Mouse (Mus musculus): ENCODE measurements around the gene Med15. TPM values are rescaled to one million over a fixed set of nuclear protein-coding genes. Genes with fewer than 3 reads are reported as not detected.
"Not testable (repeated sequence)": the region's sequence is repeated elsewhere in the genome, so short reads cannot be mapped to it uniquely, and the experiment has no call there.

Gene Med15
- total RNA-seq, 2 experiments from 2014 or later: 76.7 to 81.8 TPM

GRCm38 (mm10) chr16:17753686-17754085 is 21.0 kb upstream of the Med15 start:
- Histone ChIP-seq H3K4me3 (no peak overlapping the region), H3K27ac (no peak overlapping the region)
- TF ChIP-seq CTCF (conservative IDR thresholded peaks at IDR 0.05): no peak
- DNase-seq (ENCODE audit: low spot score in 2 of 2): no peak

GRCm38 (mm10) chr16:17753001-17753400 is 20.3 kb upstream of the Med15 start:
- TF ChIP-seq CTCF (conservative IDR thresholded peaks at IDR 0.05): no peak
- DNase-seq (ENCODE audit: low spot score in 2 of 2): no peak
- no peak overlapping the region for H3K4me3 ChIP-seq
- H3K27ac ChIP-seq: no peak overlapping the region

GRCm38 (mm10) chr16:17745067-17745466 is 12.4 kb upstream of the Med15 start:
- no peak overlapping the region for H3K27ac ChIP-seq
- TF ChIP-seq CTCF (conservative IDR thresholded peaks at IDR 0.05): no peak
- no peak overlapping the region for H3K4me3 ChIP-seq
- DNase-seq (ENCODE audit: low spot score in 2 of 2): no peak

- DNase-seq (ENCODE audit: low spot score in 2 of 2): peak in 1 of 2 experiments; percentile 23
- TF ChIP-seq CTCF (conservative IDR thresholded peaks at IDR 0.05): peak; percentile 83
- Histone ChIP-seq H3K27ac (no peak overlapping the region), H3K4me3 (no peak overlapping the region)
Measured at GRCm38 (mm10) chr16:17744536-17744935, 11.8 kb upstream of the Med15 start.

- Histone ChIP-seq H3K27ac (no peak overlapping the region), H3K4me3 (no peak overlapping the region)
- DNase-seq (ENCODE audit: low spot score in 2 of 2): no peak
- TF ChIP-seq CTCF (conservative IDR thresholded peaks at IDR 0.05): peak; percentile 41
Measured at GRCm38 (mm10) chr16:17743279-17743678, 10.6 kb upstream of the Med15 start.

- Histone ChIP-seq H3K4me3 (no peak overlapping the region), H3K27ac (no peak overlapping the region)
- no peak for DNase-seq (ENCODE audit: low spot score in 2 of 2)
- TF ChIP-seq CTCF (conservative IDR thresholded peaks at IDR 0.05): no peak
Measured at GRCm38 (mm10) chr16:17742810-17743209, 10.1 kb upstream of the Med15 start.

GRCm38 (mm10) chr16:17740080-17740479 is 7.4 kb upstream of the Med15 start:
- Histone ChIP-seq H3K27ac (no peak overlapping the region), H3K4me3 (no peak overlapping the region)
- no peak for TF ChIP-seq CTCF (conservative IDR thresholded peaks at IDR 0.05)
- no peak for DNase-seq (ENCODE audit: low spot score in 2 of 2)

DNA sequence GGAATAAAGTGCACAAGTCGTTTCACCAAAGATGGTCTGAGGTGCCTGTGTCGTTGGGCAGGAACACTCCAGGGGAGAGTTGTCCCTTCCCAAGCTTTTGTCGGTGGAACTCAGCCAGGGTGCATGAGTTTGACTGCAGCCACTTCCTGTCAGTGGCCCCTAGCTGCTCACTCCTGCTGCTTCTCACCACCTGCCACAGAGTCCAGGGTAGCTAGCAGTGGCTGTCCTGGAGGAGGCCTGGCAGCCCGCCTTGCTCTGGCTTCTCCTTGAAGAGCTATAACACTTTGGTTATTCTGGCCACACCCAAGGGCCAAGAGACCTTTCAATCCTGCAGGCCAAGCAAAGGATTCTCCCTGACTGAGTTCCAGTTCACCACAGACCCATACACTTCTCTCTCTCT is 3.5 kb upstream of the Med15 start:
- no peak for TF ChIP-seq CTCF (conservative IDR thresholded peaks at IDR 0.05)
- no peak overlapping the region for H3K27ac ChIP-seq
- H3K4me3 ChIP-seq: no peak overlapping the region
- no peak for DNase-seq (ENCODE audit: low spot score in 2 of 2)

DNA sequence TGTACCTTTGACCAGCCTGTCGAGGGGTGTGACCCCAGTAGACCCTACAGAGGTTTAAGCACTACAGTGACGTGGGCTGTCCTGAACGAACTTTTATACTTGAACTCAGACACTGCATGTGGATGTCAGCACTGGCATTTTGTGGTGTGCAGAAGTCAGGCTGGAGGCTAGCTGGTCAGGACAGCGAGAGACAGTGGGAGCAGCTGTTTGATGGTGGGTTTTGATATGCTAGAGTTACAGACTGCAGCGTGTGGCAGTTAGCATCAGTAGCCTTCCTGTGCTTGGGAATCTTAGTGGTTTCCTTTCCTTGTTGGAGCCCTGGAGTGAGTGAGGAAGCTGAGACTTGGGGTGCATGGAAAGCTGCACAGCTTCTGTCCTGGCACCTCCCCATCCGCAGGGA is 2.2 kb upstream of the Med15 start:
- H3K27ac ChIP-seq; H3K4me3 ChIP-seq; DNase-seq (ENCODE audit: low spot score in 2 of 2): not testable (repeated sequence)

GRCm38 (mm10) chr16:17733646-17734045 is 955 bp upstream of the Med15 start:
- no peak overlapping the region for H3K4me3 ChIP-seq

DNA sequence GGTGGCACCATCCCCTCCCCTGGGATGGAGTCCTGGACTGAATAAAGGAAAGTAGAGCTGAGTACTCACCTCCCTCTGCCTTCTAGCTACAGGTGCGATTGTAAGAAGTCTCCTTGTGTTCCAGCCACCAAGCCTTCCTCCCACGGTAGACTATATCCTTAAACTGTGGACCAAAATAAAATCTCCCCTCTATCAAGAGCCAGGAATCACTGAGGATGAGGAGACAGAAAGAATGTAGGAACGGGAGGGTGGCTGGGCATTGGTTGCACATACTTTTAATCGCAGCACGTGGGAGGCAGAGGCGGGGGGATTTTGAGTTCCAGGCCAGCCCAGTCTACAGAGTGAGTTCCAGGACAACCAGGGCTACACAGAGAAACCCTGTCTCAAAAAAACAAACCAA is 260 bp downstream of the Med15 start:
- no peak for TF ChIP-seq CTCF (conservative IDR thresholded peaks at IDR 0.05)
- no peak overlapping the region for H3K27ac ChIP-seq
- no peak overlapping the region for H3K4me3 ChIP-seq
- DNase-seq (ENCODE audit: low spot score in 2 of 2): no peak

More at GRCm38 (mm10) chr16:17733646-17734045, 955 bp upstream of the Med15 start:
- no peak overlapping the region for H3K27ac ChIP-seq
- DNase-seq (ENCODE audit: low spot score in 2 of 2): no peak
- no peak for TF ChIP-seq CTCF (conservative IDR thresholded peaks at IDR 0.05)

DNA sequence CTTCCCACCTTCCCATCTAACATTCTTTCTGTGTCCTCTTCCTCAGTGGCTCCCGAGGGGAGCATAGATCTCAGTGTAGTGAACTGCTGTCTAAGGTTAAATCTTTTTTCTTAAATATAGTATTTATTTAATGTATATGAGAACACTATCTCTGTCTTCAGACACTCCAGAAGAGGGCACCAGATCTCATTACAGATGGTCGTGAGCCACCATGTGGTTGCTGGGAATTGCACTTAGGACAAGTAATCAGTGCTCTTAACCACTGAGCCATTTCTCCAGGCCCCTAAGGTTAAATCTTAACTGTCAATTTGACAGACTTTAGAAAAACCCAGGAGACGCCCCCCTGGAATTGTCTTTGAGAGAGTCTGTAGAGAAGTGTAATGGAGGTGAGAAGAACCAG is 670 bp downstream of the Med15 start:
- no peak overlapping the region for H3K27ac ChIP-seq
- TF ChIP-seq CTCF (conservative IDR thresholded peaks at IDR 0.05): peak; percentile 44
- H3K4me3 ChIP-seq: no peak overlapping the region
- no peak for DNase-seq (ENCODE audit: low spot score in 2 of 2)

DNA sequence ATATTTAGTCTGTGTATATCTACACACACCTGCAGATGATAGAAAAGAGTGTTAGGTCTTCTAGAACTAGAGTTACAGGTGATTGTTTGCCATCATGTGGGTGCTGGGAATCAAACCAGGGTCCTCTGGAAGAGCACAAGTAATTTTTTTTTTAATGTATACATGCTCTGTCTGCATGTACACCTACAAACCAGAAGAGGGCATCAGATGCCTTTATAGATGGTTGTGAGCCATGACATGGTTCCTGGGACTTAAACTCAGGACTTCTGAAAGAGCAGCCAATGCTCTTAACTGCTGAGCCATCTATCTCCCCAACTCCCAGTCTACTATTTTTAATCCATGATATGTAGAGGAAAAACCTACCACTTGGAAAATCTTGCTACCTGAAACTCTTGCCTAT is 2.7 kb downstream of the Med15 start:
- Histone ChIP-seq H3K27ac (no peak overlapping the region), H3K4me3 (no peak overlapping the region)
- TF ChIP-seq CTCF (conservative IDR thresholded peaks at IDR 0.05): peak; percentile 55
- no peak for DNase-seq (ENCODE audit: low spot score in 2 of 2)

DNA sequence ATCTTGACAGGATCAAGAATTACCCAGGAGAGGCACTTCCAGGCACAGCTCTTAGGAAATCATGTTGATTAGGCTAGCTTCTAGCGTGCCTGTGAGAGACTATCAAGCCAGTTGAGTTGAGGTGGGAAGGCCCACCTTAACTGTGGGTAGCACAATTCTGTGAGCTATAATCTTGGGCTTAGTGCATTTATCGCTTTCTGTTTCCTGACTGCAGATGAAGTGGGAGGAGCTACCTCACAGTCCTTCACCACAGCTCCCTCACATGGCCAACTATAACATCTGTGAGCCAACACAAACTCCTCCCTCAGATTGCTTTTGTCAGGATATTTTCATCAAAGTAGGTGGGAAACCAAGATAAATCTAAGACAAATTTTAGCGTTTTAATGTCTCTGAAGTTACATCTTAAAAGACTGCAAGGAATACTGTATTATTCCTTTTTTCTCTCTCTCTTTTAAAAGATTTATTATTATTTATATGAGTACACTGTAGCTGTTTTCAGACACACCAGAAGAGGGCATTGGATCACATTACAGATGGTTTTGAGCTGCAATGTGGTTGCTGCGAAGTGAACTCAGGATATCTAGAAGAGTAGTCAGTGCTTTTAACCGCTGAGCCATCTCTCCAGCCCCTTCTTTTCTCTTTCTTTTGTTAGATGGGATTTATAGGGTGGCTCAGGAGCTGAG is 5.4 kb downstream of the Med15 start:
- no peak overlapping the region for H3K27ac ChIP-seq
- H3K4me3 ChIP-seq: no peak overlapping the region
- no peak for DNase-seq (ENCODE audit: low spot score in 2 of 2)
- peak; percentile 74 for TF ChIP-seq CTCF (conservative IDR thresholded peaks at IDR 0.05)
